Mouse (Mus musculus): Measurements from ENCODE around the gene Gm28048. TPM values are rescaled to one million over a fixed set of nuclear protein-coding genes. Genes with fewer than 3 reads are reported as not detected.

Gm28048 gene
- 119 TPM for polyA plus RNA-seq (2017; shearing (Covaris generic))

DNA sequence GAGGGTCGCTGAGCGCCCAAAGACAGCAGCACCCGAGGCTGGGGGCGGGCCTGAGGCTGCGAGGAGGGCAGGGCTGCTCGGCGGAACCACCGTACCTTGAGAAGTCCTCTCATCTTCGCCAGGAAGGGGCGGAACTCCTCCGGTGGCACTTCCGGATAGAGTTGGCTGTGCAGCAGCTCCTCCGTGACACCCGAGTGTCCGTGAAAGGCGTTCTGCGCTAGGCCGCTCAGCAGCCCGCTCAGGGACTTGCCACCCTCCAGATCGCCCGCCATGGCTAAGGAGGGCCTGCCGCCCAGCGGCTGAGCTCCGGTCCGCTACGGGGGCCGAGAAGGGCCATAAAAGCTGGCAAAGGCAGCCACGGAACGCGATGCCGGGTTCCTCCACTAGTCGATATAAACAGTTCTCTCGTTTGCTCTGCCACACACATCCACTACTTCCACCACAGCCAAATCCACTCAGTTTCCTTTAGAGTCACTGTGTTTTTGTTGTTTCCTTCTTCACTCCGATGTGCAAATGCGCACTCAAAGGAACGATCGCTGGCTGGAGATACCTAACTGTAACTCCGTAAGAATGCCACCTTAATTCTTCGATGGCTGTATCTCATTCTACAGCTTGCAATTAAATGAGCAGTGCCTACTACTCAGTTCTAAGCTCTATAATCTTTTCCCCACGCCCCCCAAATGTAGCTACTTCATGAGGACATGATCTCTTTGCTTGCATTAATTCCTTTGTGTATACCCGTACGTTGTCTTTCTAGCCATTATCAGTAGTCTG is at the start of gene Gm28048, which contains the start of gene Commd1:
Gm28048 (minus strand) TSS at position 107 of the 774 bp plus-strand sequence.
Commd1 (minus strand) TSS at position 399 of the 774 bp plus-strand sequence.

DNA sequence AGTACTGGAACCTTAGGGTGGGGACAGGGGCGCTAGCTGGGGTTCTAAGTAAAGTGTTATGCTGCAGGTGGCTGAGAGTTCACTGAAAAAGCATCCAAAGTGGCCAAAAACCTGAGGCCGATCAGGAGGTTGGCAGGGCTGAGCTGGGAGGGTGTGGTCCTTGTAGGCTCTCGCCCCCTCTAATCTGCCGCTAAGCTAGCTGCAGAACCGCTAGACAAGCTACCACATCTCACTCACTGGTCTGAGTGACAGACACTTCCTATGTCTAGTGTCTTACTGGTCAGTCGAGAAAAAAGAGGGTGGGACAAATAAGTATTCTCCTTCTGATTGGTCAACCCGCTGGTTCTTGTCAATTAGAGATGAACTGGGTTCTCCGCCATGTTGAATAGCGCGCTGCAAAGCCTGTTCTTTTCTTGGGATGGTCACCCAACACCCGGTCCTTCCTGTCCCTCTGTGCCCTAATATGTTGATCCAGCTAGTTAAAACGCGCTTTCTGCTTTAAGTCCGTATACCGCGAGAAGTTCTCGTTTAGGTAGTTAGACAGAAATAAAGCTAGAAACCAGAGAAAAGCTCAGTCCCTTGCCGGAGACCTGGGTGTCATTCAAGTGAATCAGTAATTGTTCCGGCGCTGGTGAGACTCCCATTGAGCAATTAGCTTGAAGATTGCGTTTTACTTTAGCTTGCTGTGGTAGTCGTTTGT is 25.7 kb upstream of the Gm28048 start, which contains the start of gene Fam161a:
Fam161a (plus strand) TSS at position 51 of the 700 bp plus-strand sequence.

GRCm38 (mm10) chr11:22990393-22991126 is 8.7 kb upstream of the Gm28048 start, which contains the start of gene Cct4:
Cct4 (plus strand) TSS chr11:22990519.

DNA sequence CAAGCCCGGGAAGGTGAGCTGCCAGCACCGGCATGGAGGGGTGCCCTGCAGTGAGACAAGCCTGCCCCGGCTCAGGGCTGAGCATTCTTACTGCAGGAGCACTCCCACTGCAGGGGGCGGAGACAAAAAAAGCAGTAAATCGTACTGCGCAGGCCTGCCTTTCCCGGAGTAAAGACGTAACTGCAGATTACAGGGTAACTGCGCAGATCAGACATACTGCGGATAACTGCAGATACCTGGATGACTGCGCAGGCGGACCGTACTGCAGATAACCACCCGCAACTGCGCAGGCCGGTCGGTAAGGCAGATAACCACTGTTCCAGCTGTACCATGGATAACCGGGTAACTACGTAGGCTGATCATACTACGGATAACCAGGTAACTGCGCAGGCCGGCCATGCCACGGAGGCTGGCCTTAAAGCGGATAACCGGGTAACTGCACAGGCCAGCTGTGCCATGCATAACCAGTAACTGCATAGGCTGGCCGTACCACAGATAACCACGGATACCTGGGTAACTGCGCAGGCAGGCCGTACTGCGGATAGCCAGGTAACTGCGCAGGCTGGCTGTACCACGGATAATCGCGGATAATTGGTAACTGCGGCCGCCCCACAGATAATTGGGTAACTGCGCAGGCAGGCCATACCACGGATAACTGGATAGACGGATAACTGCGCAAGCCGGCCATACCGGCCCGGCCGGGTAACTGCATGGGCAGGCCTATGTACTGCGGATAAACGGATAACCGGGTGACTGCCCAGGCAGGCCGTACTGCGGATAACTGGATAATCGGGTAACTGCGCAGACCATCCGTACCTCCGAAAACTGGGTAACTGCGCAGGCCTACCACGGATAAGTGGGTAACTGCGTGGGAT is 9.8 kb downstream of the Gm28048 start, which contains the start of gene Zrsr1:
Zrsr1 (plus strand) TSS at position 171 of the 875 bp plus-strand sequence.

GRCm38 (mm10) chr11:22860335-22861227 is 121.3 kb downstream of the Gm28048 start, which contains the start of gene B3gnt2:
B3gnt2 (minus strand) TSS chr11:22860961.

Other genes with a start within 250 kb of the Gm28048 start
- 68.0 TPM for gene B3gnt2, start 121.1 kb downstream of the Gm28048 start, polyA plus RNA-seq (2017; shearing (Covaris generic))
- 1.6 TPM for gene Zrsr1, start 10.1 kb downstream of the Gm28048 start, polyA plus RNA-seq (2017; shearing (Covaris generic))
- 29.6 TPM for gene Commd1, start 292 bp upstream of the Gm28048 start, polyA plus RNA-seq (2017; shearing (Covaris generic))
- gene Cct4, start 8.4 kb upstream of the Gm28048 start, polyA plus RNA-seq (2017; shearing (Covaris generic)), result 227 TPM
- 4.1 TPM for gene Fam161a, start 25.4 kb upstream of the Gm28048 start, polyA plus RNA-seq (2017; shearing (Covaris generic))